Mouse (Mus musculus) ZHBTc4 (cell line): Measurements from ENCODE around the gene Ttc4.

Experiments used
- DNase-seq: peaks from one replicate; pipeline ENCODE4 v3.0.0-alpha.2; 2011; ENCODE audit warnings: low read depth, low spot score

Gene Ttc4

DNA sequence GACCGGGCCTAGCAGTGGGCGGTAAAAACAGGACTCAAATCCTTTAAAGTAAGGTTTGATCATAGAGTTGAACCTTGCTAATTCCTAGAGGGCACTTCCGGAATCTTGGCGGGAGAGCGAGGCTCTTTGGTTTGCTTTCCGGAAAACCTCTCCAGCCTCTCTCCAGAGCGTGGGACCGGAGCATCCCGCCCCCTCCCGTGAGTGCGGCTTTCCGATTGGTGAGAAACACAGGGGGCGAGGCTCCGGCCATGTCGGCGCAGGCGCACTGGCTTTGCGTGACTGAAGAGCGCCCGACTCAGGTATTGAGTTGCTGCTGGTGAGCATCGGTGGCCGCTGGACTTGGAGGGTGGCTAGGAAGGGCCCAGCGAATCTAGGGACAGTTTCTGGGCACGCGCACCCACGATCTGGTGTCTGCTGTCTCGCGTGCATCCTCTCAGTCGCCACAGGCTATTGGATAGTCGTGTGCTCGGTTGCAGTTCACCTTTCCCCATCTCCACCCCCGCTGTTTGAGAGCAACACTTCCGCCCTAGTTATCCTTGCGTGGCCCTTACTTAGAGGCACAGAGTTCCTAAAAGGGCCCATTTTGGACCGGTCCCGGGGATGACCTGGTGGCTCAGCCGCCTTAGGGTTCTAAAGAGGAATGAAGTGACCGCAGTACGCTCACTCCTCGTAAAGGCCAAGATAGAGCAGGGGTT is 27.8 kb downstream of the Ttc4 start, which contains the start of gene Pars2:
TSS of gene Pars2 (plus strand) at position 237 of the 695 bp plus-strand sequence.
- peak; percentile 99 for DNase-seq

DNA sequence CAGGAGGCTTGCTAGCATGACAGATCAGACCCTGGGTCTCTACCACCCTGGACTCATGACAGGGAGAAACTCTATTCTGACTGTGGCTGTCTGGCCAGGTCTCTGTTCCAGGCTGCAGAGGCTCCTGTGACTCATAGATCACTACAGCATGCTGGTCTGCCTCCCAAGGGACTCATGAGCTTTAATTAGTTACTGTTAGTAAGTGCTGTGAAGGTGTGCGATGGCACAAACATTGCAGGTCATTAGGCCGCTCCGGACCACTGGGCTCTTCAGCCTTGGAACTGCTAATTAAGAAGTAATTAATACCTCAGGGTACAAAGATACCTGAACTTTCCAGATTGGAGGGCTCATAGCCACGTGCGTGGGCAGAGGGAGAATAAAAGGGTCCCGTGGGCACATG is 31.6 kb downstream of the Ttc4 start:
- no peak for DNase-seq

DNA sequence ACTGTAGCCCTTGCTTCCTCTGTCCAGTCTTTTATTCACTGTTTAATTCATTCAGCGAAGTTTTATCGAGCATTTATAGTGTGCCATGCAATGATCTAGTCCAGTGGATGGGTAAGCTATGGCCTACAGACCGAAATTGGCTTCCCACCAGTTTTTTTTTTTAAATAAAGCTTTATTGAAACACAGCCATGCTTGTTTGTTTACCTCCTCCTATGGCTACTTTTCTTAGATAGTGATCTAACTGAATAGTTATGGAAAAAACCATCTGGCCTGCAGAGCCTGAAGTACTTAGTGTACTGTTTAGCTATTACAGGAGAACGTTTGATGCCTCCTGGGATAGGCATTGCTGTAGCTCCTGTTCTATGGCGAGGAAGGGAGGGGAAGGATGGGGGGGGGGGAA is 32.9 kb downstream of the Ttc4 start:
- no peak for DNase-seq

DNA sequence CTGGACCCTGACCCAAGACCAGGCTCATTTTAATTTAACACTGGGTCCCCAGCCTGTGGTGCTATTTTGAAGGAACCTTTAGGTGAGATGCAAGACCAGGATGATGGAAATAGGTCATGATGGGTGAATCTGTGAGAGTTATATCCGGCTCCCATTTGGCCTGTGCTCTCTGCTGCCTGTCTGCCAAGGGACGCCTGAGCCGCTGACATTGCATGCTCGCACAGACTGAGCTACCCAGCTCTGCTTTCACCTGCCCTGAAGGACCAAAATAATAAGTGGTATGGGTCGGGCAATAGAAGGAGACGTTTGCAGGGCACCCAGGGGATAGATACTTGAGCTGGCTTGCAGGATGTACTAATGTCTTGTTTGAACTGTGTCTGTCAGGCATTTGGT is 34.5 kb downstream of the Ttc4 start:
- DNase-seq = no peak

DNA sequence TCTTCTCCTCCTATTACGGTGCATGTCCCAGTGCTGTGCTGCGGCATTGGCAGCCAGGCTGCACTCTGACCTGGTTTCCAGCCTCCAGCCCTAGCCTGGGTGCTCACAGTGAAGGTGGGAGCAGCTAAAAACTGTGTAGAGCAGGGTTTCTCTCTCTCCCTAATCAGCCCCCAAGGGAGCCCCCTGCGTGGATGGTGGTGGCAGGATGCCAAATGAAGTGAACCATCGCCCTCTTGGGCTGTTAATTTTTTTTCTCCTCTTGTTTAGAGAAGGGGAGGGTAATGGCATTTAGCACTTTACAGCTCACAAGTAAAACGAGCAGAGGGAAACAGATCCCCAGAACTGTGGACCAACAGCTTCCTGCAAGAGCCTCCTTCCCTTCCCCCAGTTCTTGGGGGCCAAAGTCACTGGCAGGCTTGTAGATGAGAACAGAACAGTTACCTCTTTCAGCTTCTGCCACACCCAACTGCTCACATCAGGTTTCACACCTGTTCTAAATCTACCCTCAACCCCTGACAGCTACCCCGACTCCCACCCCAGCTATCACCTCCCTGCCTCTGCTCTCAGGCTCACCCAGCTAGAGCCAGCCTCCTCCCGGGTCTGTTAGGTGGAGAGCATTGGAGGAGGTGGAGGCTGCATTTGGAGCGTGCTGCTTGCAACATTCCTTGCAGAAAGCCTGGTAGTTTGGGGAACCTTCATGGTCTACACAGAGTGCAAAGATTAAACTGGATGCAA is 35.1 kb downstream of the Ttc4 start:
- DNase-seq = no peak

DNA sequence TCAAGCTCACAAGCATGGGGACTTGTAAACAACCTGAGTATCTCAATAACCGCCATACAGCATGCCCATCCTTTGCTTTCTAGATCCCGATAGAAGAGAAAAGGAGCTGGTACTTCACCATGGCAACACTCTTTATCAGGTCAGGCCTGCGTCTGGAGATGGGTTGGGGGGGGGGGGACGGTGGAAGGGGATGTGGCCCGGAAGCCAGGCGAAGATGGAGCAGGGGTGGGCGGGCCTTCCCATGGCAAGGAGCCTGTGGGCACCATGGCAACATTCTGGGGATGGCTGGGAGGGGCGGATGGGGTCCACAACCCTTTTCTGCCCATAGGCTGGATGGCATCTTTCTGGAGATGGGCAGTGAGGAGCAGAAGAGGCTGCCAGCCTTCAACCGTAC is 44.7 kb downstream of the Ttc4 start:
- no peak for DNase-seq

DNA sequence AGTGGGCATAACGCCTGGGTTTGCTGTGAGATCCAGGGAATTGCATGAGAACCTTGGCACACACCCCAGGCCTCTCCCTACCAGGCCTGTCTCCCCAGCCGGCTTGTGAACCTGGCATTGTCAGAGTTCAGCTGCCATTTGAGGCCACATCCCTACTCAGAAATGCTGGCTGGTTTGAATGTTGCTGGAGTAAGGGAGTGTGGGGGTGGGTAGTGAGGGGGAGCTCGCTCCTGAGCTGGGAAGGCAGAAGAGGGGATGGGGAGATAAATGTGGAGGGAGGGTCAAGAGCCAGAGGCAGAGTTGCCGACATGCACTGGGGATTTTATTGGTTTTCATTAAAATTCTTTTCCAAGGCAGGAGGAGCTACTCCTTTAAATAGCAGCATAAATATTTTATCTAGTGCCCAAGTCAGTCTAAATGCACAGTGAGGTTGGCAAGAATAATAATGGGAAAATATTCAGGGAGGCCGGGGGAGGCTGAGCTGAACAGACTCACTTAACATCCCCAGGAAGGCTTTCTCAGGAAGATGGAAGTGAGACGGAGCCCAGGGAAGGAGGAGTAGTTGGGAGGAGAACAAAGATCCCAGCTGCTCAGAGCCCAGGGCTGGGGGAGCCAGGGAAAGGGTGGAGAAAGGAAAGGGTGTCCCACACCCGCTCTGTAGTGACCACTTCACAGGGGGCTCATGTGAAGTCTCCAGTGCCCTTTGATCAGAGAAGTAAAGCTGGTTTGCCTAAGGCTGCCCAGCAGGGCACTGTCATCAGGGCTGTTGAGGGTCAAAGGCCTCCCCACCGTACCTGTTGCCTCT is 45.3 kb downstream of the Ttc4 start:
- no peak for DNase-seq

DNA sequence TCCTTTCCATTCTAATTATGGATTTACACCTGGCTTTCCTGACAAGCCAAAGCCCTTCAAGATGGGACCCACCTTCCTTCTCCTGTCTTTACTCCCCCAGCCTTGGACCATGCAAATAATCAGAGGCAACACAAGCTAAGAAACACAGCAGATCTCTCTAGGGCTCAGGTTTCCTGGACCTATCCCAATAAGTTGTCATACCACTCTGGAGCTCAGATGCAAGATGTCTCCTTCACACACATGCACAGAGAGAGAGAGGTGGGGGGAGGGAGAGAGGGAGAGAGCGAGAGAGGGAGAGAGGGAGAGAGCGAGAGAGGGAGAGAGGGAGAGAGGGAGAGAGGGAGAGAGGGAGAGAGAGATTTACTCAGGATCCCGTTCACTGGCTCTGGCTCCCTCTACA is 46.4 kb downstream of the Ttc4 start:
- DNase-seq = no peak

DNA sequence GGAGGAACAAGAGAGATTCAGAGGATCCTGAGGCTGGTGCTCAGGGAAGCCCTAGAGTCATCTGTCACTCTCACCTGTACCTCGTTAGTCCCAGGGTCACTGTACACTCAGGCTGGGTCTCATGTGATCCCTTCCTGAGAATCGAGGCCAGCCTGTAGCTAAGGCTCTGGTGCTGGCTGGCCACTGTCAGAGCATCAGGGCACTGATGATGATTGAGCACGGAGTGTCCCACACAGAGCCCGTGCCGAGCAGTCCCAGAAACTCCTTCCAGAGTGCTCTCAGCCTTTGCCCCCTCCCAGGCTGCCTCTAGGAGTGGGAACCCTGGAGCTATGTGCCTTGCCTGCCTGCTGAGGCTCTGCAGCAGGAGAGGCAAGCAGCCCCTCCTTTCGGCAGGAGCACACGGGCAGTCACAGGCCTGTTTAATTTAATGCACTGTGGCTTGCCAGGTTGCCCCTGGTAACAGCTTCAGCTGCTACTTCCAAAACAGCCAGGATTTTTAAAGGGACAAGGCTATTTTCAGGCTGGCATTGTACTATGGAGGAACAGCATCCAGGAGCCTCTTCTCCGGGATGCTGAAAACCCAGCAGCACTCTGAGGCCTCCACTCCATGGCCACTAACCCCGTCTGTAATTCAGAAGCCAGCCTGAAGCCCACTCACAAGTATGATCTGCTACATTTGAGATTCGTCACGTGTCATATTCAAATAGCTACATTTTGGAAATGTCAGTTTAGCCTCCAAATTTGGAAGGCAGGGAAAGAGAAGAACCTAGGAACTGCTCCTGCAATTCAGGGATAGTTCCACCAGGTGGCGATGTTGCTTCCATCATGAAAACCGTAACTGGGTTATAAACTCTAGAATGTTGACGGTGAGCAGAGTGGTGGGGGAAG is 48.2 kb downstream of the Ttc4 start:
- DNase-seq = peak; percentile 80

DNA sequence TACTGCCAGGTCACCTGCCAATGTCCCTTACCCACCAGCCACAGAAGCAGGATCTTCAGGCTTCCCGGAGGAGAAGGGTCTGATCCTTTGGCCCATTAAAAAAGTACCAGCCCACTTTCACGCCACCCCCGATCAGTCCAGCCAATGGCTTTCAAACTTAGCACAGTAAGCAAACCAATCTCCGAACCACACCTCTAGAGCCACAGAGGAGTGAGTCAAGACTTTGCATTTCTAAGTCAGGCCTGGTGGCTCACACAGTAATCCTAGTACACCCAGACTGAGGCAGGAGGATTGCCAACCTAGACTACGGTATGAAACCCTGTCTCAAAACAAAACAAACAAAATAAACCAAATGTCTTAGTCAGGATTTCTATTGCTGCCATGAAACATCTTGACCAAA is 49.4 kb downstream of the Ttc4 start:
- peak; percentile 44 for DNase-seq

DNA sequence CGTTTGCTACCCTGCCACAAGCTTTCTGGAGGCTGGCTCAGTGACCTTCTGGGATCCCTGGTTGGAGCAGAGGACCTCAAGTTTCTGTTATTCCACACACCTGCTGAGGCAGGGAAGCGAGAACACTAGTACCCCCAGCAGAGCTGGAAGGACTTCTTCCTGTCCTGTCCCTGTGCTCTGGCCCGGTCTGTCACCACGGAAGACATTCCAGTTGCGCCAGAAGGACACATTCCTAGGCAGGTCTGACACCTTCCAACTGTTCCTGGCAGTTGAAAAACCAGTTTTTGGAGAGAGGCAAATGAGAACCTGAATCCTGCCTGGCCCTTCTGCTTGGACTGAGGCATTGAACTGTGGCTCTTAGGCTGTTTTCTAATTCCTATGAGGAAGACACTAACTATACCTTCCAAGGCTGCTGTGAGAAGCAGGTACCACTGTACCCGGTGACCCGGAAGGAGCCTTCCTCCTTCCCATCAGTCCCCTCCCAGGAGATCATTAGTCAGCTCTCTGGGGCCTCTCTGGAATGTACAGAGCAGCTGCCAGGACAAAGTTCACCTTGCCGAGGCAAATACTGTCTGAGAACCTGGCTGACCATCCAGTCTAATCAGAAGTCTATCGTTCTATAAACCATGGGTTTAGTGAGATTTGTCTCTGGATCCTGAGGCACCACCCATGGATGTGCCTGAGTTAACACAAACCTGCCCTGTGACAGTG is 49.9 kb downstream of the Ttc4 start:
- peak; percentile 37 for DNase-seq

DNA sequence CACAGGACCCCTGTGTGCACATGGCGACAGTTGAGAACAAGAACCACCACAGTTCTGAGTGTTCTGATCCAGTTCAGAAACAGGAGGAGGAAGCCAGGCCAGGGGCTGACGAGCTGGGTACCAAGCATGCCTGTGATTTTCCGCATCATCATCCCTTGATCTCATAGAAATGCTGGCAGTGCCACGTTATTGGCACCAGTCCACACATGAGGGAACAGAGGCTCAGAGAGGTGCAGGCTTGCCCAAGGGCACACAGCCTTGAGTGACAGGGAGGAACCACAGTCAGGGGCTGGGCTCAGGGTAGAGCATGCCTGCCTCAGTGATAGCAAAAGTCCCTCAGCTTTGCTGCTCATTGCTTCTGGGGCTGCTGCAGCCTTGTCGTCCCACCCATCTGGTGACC is 50.9 kb downstream of the Ttc4 start:
- DNase-seq = no peak

DNA sequence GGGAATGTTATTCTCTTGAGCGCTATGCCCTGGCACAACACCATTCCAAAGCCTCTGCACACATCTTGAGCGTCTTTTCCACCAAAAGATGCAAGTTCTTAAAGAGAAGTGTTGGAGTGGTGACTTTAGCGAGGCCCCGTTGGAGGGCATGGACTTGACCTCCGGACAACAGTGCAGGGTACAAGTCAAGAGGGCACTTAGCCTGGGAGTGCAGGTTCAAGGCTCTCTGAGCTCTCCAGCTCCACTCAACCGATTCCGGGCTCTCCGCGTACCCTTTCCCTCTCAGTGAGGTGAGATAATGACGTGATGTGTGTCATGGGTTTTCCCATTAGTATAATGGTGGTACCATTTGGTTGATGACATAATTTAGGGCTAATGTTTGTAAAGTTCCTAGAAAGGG is 54.5 kb downstream of the Ttc4 start:
- DNase-seq = no peak

DNA sequence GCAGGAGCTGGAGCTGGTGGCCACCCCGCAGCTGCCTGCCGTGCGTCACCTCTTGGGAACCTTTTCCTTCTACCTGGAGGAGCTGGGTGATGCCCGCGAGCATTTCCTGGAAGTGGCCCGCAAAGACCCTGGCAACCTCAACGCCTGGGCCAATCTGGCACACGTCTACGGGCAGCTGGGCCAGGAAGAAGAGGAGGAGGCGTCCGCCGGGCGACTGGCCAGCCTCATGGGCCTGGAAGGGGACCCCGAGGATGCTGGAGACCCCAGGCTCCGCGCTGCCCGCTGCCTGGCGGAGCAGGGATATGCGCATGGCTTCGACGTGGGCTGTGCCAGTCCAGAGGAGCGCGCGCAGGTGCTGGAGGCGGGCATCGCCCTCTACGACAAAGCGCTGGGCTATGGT is 56.0 kb downstream of the Ttc4 start:
- DNase-seq = no peak

DNA sequence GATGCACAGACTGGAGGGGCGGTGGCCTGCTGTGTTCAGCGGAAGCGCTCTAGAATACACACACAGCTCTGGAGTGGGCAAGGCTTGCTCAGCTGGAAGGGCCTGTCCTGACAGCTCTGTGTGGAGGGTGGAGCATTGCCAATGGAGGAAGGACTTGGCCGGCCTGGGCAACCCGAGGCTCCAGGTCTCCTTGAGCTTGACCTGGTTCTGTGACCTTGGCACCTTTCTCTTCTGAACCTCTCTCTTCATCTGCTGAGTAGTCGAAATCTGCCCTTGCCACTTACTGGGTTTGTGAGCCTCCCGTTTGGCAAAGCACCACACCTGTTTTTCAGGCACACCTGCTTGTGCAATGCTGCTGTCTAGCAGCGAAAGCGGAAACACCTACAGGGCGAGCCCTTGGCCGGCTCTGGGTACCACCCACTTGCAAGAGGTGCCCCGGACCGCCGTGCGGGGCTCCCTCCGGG is 56.7 kb downstream of the Ttc4 start, which contains the start of gene Ttc22:
TSS of gene Ttc22 (plus strand) at position 403 of the 464 bp plus-strand sequence.
- peak; percentile 53 for DNase-seq

DNA sequence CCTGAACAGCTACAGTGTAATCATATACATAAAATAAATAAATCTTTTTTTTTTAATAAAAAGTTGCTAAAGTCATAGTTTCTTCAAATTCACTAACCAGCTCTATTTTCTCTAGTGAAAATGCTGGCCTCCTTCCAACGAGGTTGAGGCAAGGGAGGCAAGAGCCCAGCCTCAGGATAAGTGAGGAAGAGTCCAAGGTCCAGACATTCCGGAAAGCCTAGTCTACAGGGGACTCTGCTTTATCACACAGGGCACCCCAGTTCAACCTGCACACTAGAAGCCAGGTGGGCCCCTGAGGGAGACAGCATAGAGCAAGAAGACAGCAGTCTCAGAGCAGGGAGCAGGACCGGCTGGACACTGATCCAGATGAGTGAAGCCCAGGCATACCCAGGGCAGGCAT is 57.3 kb downstream of the Ttc4 start:
- no peak for DNase-seq

DNA sequence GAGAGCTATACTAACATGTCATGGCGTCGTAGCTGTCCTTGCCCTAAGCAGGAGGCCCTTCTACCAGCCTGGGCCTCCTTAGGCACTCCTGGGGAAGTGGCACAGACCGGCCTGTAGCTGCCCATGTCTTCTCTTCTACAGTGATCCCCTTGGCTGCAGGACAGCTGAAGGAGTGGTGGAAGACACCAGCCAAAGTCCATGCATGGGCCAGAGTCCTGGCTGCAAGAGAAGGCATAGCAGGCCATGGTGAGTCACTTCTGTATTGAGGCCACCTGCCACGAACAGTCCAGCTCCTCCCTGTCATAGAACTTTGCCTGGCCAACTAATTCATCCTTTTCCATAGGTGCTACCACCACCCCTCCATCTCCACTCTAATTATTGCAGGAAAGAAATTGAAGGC is 59.8 kb downstream of the Ttc4 start:
- no peak for DNase-seq

DNA sequence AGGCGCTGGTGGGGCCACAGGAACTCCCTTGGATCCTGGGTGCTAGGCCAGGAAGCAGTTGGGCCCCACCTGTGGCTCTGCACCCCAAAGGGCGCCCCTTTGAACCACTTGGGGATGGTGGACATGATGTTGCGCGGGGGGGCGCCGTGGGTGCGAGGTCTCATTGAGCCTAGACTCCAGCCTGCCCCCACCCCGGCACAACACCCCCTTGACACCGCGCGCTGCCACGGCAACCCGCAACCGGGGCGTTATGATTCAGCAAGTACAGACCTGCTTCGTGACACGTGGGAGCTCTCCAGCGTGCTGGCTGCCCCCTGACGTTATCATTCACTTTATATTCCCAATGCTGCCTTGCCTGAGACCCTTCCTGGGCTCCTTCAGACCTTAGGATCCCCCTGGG is 61.7 kb downstream of the Ttc4 start, which contains the start of gene Lexm:
TSS of gene Lexm (minus strand) at position 186 of the 400 bp plus-strand sequence.
- peak; percentile 60 for DNase-seq

DNA sequence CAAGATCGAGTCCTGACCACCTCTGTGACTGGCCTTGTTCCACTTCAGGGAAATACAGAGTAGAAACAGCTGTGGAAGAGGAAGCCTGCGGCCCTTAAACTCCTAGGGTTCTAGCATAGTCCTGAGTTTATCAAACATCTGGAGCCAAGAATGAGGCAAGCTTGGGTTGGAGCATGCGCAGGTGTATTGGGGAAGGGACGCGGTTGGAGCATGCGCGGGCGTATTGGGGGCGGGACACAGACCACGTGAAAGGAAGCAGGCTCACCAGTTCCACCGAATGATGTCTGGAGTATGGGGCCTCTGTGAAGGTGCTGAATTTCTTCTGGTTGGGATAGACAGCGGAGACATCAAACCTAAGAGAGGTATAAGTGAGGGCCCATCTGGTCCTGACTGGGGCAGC is 63.1 kb downstream of the Ttc4 start:
- DNase-seq = peak; percentile 92

DNA sequence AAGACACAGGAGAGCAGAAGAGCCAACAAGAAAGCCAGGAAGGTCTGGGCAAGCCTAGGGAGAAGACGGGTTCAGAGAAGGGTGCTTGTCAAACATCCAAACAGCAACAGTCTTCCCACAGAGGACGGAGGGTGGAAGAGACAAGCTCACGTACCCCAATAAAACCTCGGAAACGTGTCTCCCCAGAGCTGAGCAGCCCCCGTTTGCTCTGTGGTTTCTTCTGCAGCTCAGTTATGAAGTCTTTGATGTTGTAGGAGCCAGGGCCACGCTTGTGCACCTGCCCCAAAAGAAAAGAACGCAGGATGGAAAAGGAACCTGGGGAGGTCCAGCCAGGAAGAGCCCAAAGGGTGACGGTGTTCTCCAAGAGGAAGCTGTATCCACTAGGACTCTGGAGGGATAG is 63.9 kb downstream of the Ttc4 start:
- no peak for DNase-seq
